Mouse (Mus musculus): ENCODE results near the gene Fer1l4. TPM values are rescaled to one million over a fixed set of nuclear protein-coding genes. Genes with fewer than 3 reads are reported as not detected.

The Fer1l4 gene
- polyA plus RNA-seq (2015; fragmentation: Nextera tagmentation; extraction: Ambion mirVana), result 0.08 TPM in 1 of 2 replicates, not detected in the other

DNA sequence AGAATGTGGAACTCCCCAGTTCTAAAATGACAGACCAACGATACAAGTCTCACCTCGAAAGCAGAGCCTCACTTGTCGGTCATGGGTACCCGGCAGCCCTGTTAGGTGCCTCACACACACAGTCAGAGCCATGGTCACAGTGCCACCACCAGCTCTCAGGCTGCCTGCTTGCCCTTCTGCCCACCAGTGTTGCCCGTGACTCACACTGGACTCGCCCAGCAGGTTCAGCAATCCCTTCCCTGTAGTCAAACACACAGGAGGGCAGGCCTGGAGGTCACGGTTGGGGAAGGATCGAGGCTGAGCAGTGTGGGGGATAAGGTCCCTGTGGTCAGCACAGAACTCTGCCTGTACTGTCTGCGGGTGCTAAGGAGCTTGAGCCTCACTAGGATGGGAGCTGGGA, at the start of gene Fer1l4:
Gene Fer1l4, minus strand, starts transcription at position 132 of the 400 bp plus-strand sequence.
- Histone ChIP-seq H3K27ac (no peak within 1 kb of the TSS), H3K4me1 (peaks cover 5% of the 10 kb centered on the region; the same call in 1 of the 2 replicates), H3K9ac (no peak within 1 kb of the TSS), H3K4me3 (replicated peaks) (no peak within 1 kb of the TSS), H3K27me3 (peaks cover 8% of the 10 kb centered on the region; the same call in 1 of the 2 replicates), H3K9me3 (replicated peaks) (no peaks in the 10 kb centered on the region), H3K4me2 (no peak within 1 kb of the TSS), H3K36me3 (no peaks in the 10 kb centered on the region)
- ATAC-seq (replicated peaks; ENCODE audit: low FRiP score), result no peak
- 77% methylated on average over 9 of the region's 9 CpGs for WGBS

DNA sequence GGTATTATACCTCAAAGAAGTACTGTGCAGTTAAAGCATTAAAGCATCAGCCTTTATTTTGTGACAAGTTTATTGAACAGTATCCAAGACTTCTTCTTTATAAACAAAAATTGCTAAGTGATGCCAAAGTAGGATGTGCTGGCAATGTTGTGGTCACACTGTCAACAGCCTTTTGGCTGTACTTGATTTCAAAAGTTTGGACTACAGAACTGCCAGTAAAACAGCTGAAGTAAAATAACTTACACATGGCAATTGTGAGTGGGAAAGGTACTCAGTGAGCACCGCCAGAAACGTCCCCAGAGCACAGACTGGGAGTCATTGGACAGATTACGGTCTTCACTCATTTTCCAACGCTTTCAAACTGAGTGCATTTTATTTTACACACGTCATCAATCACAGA, 39.2 kb upstream of the Fer1l4 start:
- 78% methylated on average over 5 of the region's 5 CpGs for WGBS
- no peak for ATAC-seq (replicated peaks; ENCODE audit: low FRiP score)
- Histone ChIP-seq H3K9me3 (replicated peaks) (no peaks in the 10 kb centered on the region), H3K36me3 (peaks cover 63% of the 10 kb centered on the region), H3K4me1 (no peaks in the 10 kb centered on the region), H3K9ac (no peak overlapping the region), H3K4me2 (no peak overlapping the region), H3K27ac (no peak overlapping the region), H3K4me3 (replicated peaks) (no peak overlapping the region), H3K27me3 (no peaks in the 10 kb centered on the region)

DNA sequence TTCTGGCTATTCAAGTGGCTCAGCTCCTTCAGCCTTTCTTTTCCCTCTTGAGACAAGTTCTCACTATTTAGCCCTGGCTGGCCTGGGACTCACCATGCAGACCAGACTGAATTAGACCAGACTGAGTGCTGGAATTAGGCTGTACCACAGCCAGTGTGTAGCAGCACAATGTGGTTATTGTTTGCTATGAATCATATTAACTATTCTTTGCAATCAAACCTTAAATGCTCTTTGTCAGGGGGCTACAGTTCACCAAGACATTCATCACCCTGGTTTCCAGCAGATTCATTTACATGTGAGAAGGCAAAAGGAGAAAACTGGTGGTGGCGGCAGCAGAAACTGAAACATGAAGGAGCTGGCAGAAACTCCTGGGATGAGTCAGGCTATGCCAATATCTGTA, 37.1 kb upstream of the Fer1l4 start:
- ATAC-seq (replicated peaks; ENCODE audit: low FRiP score), result no peak
- Histone ChIP-seq H3K4me2 (no peak overlapping the region), H3K27ac (no peak overlapping the region), H3K9ac (no peak overlapping the region), H3K9me3 (replicated peaks) (no peaks in the 10 kb centered on the region), H3K27me3 (no peaks in the 10 kb centered on the region), H3K4me3 (replicated peaks) (no peak overlapping the region), H3K36me3 (peaks cover 41% of the 10 kb centered on the region), H3K4me1 (no peaks in the 10 kb centered on the region)
- WGBS, result 85% methylated on average over 1 of the region's 1 CpGs

DNA sequence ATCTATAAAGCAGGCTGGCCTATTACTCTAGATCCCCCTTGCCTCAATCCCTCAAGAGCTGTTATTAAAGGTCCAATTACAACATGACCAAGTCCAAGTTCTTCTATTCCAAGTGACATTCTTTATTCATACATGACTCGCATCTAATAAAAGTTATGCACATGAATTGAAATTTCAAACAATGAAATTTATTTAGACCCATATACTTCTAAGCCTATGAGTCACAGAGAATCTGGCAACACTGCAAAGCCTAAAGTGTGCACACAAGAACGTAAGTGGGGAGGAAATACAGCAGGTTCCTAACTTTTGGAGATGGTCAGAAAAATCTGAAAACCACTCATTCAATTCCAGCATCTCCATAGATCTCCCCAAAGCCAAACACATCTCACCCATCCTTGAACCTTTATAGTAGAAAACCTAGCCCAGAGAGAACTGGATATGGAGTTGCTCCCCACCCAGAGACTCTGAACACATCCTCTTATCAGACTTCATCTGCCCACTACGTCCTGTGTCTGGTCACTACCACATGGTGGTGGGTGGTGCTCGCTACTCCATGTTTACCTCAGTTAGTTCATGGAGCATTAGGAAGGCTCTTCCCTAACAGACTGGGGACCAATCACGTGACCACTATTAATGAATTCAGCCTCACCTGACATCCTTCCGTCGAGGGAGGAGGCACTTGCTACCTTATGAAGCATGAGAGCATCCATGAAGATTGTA, 34.8 kb upstream of the Fer1l4 start:
- ATAC-seq (replicated peaks; ENCODE audit: low FRiP score), result no peak
- H3K9me3 ChIP-seq (replicated peaks), result no peaks in the 10 kb centered on the region
- peaks cover 31% of the 10 kb centered on the region for H3K36me3 ChIP-seq
- no peak overlapping the region for H3K9ac ChIP-seq
- 89% methylated on average over 7 of the region's 7 CpGs for WGBS
- no peak overlapping the region for H3K4me3 ChIP-seq (replicated peaks)
- H3K27me3 ChIP-seq, result no peaks in the 10 kb centered on the region
- H3K4me2 ChIP-seq, result no peak overlapping the region
- no peaks in the 10 kb centered on the region for H3K4me1 ChIP-seq
- no peak overlapping the region for H3K27ac ChIP-seq

DNA sequence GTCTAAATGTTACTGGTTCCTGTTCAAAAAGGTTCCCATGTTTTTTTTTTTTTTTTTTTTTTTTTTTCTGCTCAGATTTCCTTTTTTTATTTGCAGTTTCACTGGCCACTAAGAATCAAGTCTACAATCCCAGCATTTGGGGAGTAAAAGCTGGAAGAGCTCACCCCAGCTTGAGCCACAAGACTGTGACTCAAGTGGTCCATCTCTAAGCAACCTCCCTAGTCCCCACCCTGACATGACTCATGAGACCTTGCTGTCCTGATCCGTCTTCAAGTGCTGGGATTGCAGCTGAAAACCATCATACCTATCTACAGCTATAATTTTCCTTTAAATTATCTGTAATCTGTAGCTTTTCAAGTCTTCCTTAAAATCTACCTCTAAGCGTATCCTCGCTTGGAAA, 31.8 kb upstream of the Fer1l4 start:
- Histone ChIP-seq H3K27ac (no peak overlapping the region), H3K4me3 (replicated peaks) (no peak overlapping the region), H3K4me2 (no peak overlapping the region), H3K9me3 (replicated peaks) (no peaks in the 10 kb centered on the region), H3K27me3 (no peaks in the 10 kb centered on the region), H3K36me3 (peaks cover 15% of the 10 kb centered on the region), H3K9ac (no peak overlapping the region), H3K4me1 (0 out of 2 replicates have a peak, but pooled peaks cover 3% of the 10 kb centered on the region)
- ATAC-seq (replicated peaks; ENCODE audit: low FRiP score), result no peak
- WGBS, result 91% methylated on average over 3 of the region's 3 CpGs

DNA sequence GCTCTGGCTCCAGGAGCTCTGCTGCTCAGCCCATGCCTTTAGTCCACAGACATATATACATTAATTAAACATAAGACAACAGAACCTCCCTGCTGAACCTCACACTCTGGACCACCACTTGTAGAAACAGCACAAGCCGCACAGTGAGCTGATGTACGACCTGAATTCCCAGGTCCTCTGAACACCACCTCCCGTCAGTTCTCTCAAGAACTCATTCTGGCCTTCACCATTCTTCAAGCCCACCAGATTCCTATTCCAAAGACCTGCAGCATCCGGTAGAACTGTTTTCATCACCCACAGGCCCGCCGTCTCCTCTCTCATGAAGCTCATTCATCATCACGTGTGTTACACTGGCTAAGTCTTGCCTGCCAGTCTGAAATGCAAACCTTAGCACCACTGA, 27.6 kb upstream of the Fer1l4 start:
- 0 out of 2 replicates have a peak, but pooled peaks cover 3% of the 10 kb centered on the region for H3K4me1 ChIP-seq
- H3K9ac ChIP-seq, result no peak overlapping the region
- ATAC-seq (replicated peaks; ENCODE audit: low FRiP score), result no peak
- no peak overlapping the region for H3K4me3 ChIP-seq (replicated peaks)
- no peak overlapping the region for H3K4me2 ChIP-seq
- peaks cover 44% of the 10 kb centered on the region for H3K36me3 ChIP-seq
- no peaks in the 10 kb centered on the region for H3K9me3 ChIP-seq (replicated peaks)
- WGBS, result 80% methylated on average over 7 of the region's 7 CpGs
- H3K27me3 ChIP-seq, result no peaks in the 10 kb centered on the region
- no peak overlapping the region for H3K27ac ChIP-seq

DNA sequence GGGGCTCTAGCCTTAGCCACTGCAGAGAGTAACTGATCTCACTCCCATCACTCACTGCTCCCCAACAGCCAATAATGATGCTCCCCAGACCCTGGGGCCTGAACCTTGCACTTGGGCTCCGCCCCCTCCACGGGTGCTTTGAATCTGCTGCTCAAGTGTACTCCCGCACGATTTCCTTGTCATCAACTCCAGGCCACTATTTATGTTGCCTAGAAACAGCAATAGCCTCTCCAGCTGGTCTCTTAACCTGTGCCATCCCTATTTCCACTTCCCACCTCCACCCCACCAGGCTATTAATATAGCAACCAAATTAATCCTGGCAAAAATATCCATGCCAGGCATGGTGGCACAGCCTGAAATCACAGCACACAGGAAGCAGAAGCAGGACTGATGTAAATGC, 26.9 kb upstream of the Fer1l4 start:
- peaks cover 51% of the 10 kb centered on the region for H3K36me3 ChIP-seq
- no peak overlapping the region for H3K4me2 ChIP-seq
- no peak overlapping the region for H3K4me3 ChIP-seq (replicated peaks)
- 0 out of 2 replicates have a peak, but pooled peaks cover 3% of the 10 kb centered on the region for H3K4me1 ChIP-seq
- 39% methylated on average over 4 of the region's 4 CpGs for WGBS
- H3K9ac ChIP-seq, result no peak overlapping the region
- no peak overlapping the region for H3K27ac ChIP-seq
- no peak for ATAC-seq (replicated peaks; ENCODE audit: low FRiP score)
- no peaks in the 10 kb centered on the region for H3K9me3 ChIP-seq (replicated peaks)
- H3K27me3 ChIP-seq, result no peaks in the 10 kb centered on the region

DNA sequence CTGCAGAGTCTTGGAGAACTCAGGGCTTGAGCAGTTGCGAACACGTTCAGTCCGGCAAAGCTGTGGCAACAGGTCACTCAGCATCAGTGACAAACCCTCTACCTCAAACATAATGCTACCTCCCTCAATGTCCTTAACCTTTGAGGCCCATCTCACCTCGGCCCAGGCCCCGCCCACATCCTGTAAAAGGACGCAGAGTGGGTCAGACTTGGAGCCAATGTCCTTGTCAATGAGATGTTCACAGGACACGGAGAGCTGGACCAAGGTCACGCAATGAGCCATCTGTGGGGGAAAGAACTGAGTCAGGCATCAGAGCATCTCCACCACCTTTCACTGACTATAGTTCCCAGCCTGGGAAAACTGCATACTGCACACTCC, 26.4 kb upstream of the Fer1l4 start:
- WGBS, result 80% methylated on average over 8 of the region's 8 CpGs
- H3K9me3 ChIP-seq (replicated peaks), result no peaks in the 10 kb centered on the region
- 0 out of 2 replicates have a peak, but pooled peaks cover 3% of the 10 kb centered on the region for H3K4me1 ChIP-seq
- no peak overlapping the region for H3K9ac ChIP-seq
- H3K27ac ChIP-seq, result no peak overlapping the region
- ATAC-seq (replicated peaks; ENCODE audit: low FRiP score), result no peak
- no peak overlapping the region for H3K4me3 ChIP-seq (replicated peaks)
- H3K27me3 ChIP-seq, result no peaks in the 10 kb centered on the region
- peaks cover 56% of the 10 kb centered on the region for H3K36me3 ChIP-seq
- no peak overlapping the region for H3K4me2 ChIP-seq

DNA sequence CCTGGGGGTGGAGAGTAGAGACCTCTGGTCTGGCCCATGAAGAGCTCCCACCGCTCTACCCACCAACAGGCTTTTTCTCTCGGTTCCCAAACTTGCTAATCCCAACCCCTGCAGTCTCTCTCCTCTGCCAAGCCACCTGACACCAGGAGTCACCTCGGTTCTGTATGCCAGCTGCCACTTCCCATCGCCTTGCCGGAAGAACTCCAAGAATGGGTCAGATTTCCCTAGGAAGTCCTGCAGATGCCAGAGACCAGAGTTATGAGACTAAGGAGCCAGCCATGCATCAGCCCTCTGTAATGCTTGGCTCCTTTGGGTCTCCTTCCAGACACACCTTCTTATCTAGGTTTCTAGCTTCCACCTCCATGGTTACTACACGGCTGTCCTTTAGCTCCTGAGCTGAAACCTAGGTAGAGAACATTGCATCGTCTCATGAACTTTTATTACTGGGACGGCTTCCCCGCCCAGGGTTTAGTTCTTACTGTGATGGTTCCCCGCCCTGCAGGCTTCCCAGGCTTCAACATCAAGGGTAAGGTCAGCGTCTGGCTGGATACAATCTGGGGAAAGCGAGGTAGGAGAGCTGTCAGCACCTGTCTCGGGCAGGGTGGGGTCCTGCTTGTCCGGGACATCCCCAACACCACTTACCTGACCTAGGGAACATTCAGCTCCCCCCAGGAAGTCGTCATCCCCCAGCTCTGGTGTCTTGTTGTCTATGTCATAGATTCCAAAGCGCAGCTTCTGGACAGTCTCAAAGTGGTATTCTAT, 25.9 kb upstream of the Fer1l4 start:
- Histone ChIP-seq H3K4me3 (replicated peaks) (no peak overlapping the region), H3K27ac (no peak overlapping the region), H3K27me3 (no peaks in the 10 kb centered on the region), H3K36me3 (peaks cover 62% of the 10 kb centered on the region), H3K9ac (no peak overlapping the region), H3K4me1 (0 out of 2 replicates have a peak, but pooled peaks cover 3% of the 10 kb centered on the region), H3K4me2 (no peak overlapping the region), H3K9me3 (replicated peaks) (no peaks in the 10 kb centered on the region)
- WGBS, result 91% methylated on average over 16 of the region's 16 CpGs
- ATAC-seq (replicated peaks; ENCODE audit: low FRiP score), result no peak

DNA sequence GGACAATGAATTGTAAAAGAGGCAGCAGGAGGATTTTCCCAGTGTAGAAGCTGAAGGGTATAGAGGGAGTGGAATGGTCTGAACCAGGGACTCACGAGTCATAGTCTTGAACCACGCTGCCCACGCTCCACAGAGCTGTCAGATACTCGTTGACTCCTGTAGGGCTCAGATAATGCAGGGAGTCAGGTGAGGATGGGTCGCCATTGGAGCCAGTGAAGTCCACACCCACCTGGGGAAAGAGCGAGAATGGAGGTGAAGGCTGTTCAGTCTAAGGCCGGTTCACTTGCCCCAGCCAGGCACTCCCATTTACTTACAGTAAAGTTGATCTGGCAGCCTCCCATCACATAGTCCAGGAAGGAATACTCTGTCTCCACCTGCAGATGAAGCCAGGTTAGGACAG, 24.7 kb upstream of the Fer1l4 start:
- peaks cover 73% of the 10 kb centered on the region for H3K36me3 ChIP-seq
- no peak overlapping the region for H3K4me2 ChIP-seq
- H3K27me3 ChIP-seq, result no peaks in the 10 kb centered on the region

DNA sequence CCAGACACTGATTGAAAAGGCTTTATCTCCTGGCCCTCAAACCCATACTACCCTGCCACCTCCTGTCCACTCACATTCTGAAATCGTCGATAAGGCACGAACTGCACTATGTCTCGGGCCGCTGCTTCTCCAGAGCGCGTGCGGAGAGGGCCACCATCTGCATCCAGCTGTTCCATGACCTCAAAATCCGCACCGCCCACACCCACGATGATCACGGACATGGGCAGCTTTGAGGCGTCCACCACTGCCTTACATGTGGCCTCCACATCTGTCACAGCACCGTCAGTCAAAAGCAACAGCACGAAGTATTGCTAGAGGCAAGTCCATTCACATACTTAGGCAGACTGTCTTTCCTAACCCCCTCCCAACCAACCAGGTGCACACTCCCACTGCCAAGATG, 21.0 kb upstream of the Fer1l4 start:
- Histone ChIP-seq H3K9me3 (replicated peaks) (no peaks in the 10 kb centered on the region), H3K4me3 (replicated peaks) (no peak overlapping the region), H3K4me1 (no peaks in the 10 kb centered on the region), H3K27ac (no peak overlapping the region), H3K27me3 (no peaks in the 10 kb centered on the region), H3K9ac (no peak overlapping the region), H3K36me3 (peaks cover 100% of the 10 kb centered on the region), H3K4me2 (no peak overlapping the region)
- WGBS, result 88% methylated on average over 15 of the region's 15 CpGs
- ATAC-seq (replicated peaks; ENCODE audit: low FRiP score), result no peak

More for the DNA sequence above, 24.7 kb upstream of the Fer1l4 start:
- WGBS, result 88% methylated on average over 7 of the region's 7 CpGs
- Histone ChIP-seq H3K9me3 (replicated peaks) (no peaks in the 10 kb centered on the region), H3K4me3 (replicated peaks) (no peak overlapping the region), H3K27ac (no peak overlapping the region), H3K9ac (no peak overlapping the region), H3K4me1 (0 out of 2 replicates have a peak, but pooled peaks cover 3% of the 10 kb centered on the region)
- ATAC-seq (replicated peaks; ENCODE audit: low FRiP score), result no peak

DNA sequence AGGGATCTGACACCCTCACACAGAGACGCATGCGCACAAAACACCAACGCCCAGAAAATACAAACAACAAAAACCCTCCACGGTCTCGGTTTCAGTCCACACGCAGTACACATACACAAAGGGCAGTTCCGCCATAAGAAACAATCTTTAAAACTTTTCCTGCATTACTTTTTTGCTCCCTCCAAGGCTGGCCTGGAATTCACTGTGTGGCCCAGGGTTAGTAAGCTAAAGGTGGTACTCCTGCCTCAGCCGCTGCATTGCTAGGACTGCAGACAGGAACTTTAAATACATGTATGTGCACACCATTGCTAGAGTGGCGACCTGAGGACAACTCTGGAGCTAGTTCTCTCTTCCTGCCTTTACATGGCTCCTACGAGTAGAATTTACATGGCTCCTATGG, 18.5 kb upstream of the Fer1l4 start:
- Histone ChIP-seq H3K4me1 (peaks cover 6% of the 10 kb centered on the region), H3K27me3 (no peaks in the 10 kb centered on the region), H3K9ac (no peak overlapping the region), H3K36me3 (peaks cover 83% of the 10 kb centered on the region), H3K27ac (no peak overlapping the region), H3K9me3 (replicated peaks) (no peaks in the 10 kb centered on the region), H3K4me3 (replicated peaks) (no peak overlapping the region), H3K4me2 (no peak overlapping the region)
- ATAC-seq (replicated peaks; ENCODE audit: low FRiP score), result no peak
- 94% methylated on average over 10 of the region's 10 CpGs for WGBS

Data from kidney, embryonic 15.5 days (tissue).